Comparison of ENCODE assay signal across 1 mouse cellular context in genomic region chr3:142881872-142882623, GRCm38 (mm10).
TF ChIP-seq lines count a peak whose summit lies in the region.

Gene Pkn2, minus strand, starts transcription at chr3:142882004.

TF ChIP-seq in CH12.LX, 34 proteins besides CTCF, POLR2A, EP300 and RAD21 (continued from another document):
- TF ChIP-seq CHD1 (IDR thresholded peaks at IDR 0.05; ENCODE audit: low read depth, low read length) (no peak), POLR2AphosphoS2 (IDR thresholded peaks at IDR 0.05; ENCODE audit: low read depth, low read length) (peak; percentile 79), GABPA (IDR thresholded peaks at IDR 0.05; ENCODE audit: insufficient replicate concordance, low read depth, low read length) (peak; percentile 52; the same call in 1 of the 2 replicates), KAT2A (IDR thresholded peaks at IDR 0.05; ENCODE audit: insufficient replicate concordance, low read length) (peak; percentile 91; the same call in 1 of the 2 replicates), USF2 (conservative IDR thresholded peaks at IDR 0.05; ENCODE audit: low read depth, low read length) (peak; percentile 92), MXI1 (IDR thresholded peaks at IDR 0.05; ENCODE audit: low read depth, low read length) (no peak; the same call in none of the 2 replicates), ZMIZ1 (IDR thresholded peaks at IDR 0.05; ENCODE audit: low read depth, low read length) (peak; percentile 95), BHLHE40 (IDR thresholded peaks at IDR 0.05; ENCODE audit: low read depth, low read length) (peak; percentile 100), ETS1 (conservative IDR thresholded peaks at IDR 0.05; ENCODE audit: low read depth, low read length) (peak; percentile 35; the same call in 1 of the 2 replicates), JUN (IDR thresholded peaks at IDR 0.05; ENCODE audit: insufficient read depth, low read depth, low read length) (no peak), SMC3 (IDR thresholded peaks at IDR 0.05; ENCODE audit: low read depth, low read length) (peak; percentile 2; the same call in 1 of the 2 replicates)
